ENCODE assay signal across 27 mouse cellular contexts in genomic region chr7:121717031-121717430, GRCm38 (mm10). TPM values are rescaled to one million over a fixed set of nuclear protein-coding genes. Genes with fewer than 3 reads are reported as not detected.
"Had no signal": no experiment of that assay in that cellular context is flagged by ENCODE, and none has a peak within 500 bp of the region (broad histone marks: within the 10 kb centered on the region; RNA-seq: fewer than 3 reads in every experiment).

No protein-coding gene starts in this region.

- H3K4me3 ChIP-seq: heart, adult 2 months; heart, embryonic 13.5 days; heart, embryonic 15.5 days; hindbrain, embryonic 13.5 days; hindbrain, embryonic 15.5 days; intestine, embryonic 15.5 days; layer of hippocampus, adult 2 months; limb, embryonic 10.5 days; limb, embryonic 12.5 days had no signal

- H3K4me1 ChIP-seq: heart, embryonic 13.5 days; heart, embryonic 15.5 days; hindbrain, embryonic 13.5 days; hindbrain, embryonic 15.5 days; intestine, embryonic 15.5 days; limb, embryonic 10.5 days; limb, embryonic 12.5 days had no signal

- H3K4me2 ChIP-seq: heart, embryonic 11.5 days; heart, embryonic 13.5 days; heart, embryonic 15.5 days; hindbrain, embryonic 13.5 days; hindbrain, embryonic 15.5 days; intestine, embryonic 15.5 days; limb, embryonic 12.5 days; liver, embryonic 11.5 days had no signal

- H3K9me3 ChIP-seq: heart, embryonic 13.5 days; heart, embryonic 15.5 days; hindbrain, embryonic 13.5 days; hindbrain, embryonic 15.5 days; intestine, embryonic 15.5 days; limb, embryonic 10.5 days; limb, embryonic 12.5 days had no signal

- H3K27ac ChIP-seq: heart, adult 2 months; heart, embryonic 13.5 days; heart, embryonic 15.5 days; hindbrain, embryonic 13.5 days; hindbrain, embryonic 15.5 days; intestine, embryonic 15.5 days; layer of hippocampus, adult 2 months; limb, embryonic 10.5 days; limb, embryonic 12.5 days had no signal

- H3K36me3 ChIP-seq: heart, embryonic 13.5 days; heart, embryonic 15.5 days; hindbrain, embryonic 13.5 days; hindbrain, embryonic 15.5 days; intestine, embryonic 15.5 days; limb, embryonic 10.5 days; limb, embryonic 12.5 days had no signal

- DNase-seq: gastrocnemius, postnatal 14 days; gastrocnemius, postnatal 36 days; heart, adult 11 months; heart, adult 2 months; heart, postnatal 14 days; heart, postnatal 36 days; kidney, adult 18-20 months; kidney, adult 8-10 months; kidney, postnatal 10 days; kidney, postnatal 25 days; kidney, postnatal 4 days; liver had no signal

- ATAC-seq: inflammation-experienced regulatory T-cells, adult 6 months; intestine, embryonic 15.5 days; intestine, postnatal 0 days had no signal

- H3K9ac ChIP-seq: heart, embryonic 13.5 days; heart, embryonic 15.5 days; hindbrain, embryonic 13.5 days; hindbrain, embryonic 15.5 days; intestine, embryonic 15.5 days; limb, embryonic 12.5 days had no signal

- H3K27me3 ChIP-seq: hindbrain, embryonic 13.5 days; hindbrain, embryonic 15.5 days; intestine, embryonic 15.5 days had no signal

RNA-seq across cellular contexts. Expression of gene Scnn1g, which starts 17.2 kb away (rescaled TPM):
- total RNA-seq: gastrocnemius, adult 18-20 months; gastrocnemius, adult 8-10 months; gastrocnemius, postnatal 14 days; gastrocnemius, postnatal 36 days; heart, adult 2 months; heart, postnatal 36 days; hematopoietic stem cell, adult 5-6 weeks had no signal
- polyA plus RNA-seq: hindbrain, embryonic 13.5 days; inflammation-experienced regulatory T-cells, adult 6 months; limb, embryonic 10.5 days; liver, embryonic 11.5 days had no signal
